Mouse (Mus musculus) cerebellum, adult 9-10 months (tissue): ENCODE results near the gene Gsta4.
"Not testable (repeated sequence)": the region's sequence is repeated elsewhere in the genome, so short reads cannot be mapped to it uniquely, and the experiment has no call there.

Experiments used
- DNase-seq: peaks from one replicate; pipeline ENCODE4 v3.0.0; 2022

Gsta4 gene

DNA sequence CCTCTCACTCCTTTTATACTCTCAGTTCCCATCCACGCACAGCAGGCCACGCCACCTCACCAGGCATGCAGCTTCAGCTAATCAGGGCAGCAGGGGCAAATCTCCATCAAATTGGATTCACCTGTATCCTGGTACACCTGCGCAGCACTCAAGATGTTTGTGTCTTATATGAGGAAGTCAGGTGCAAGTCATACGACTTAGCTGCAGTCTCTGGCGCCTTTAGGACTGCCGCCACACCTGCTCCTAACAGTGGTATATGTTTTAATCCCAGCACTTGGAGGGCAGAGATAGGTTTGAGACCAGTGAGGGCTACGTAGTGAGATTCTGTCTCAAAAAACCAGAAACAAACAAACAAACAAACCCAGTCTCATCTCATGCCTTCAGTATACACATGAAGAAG is at the start of gene Gsta4:
Gene Gsta4 (plus strand): TSS at position 301 of the 400 bp plus-strand sequence.
- not testable (repeated sequence) for DNase-seq

DNA sequence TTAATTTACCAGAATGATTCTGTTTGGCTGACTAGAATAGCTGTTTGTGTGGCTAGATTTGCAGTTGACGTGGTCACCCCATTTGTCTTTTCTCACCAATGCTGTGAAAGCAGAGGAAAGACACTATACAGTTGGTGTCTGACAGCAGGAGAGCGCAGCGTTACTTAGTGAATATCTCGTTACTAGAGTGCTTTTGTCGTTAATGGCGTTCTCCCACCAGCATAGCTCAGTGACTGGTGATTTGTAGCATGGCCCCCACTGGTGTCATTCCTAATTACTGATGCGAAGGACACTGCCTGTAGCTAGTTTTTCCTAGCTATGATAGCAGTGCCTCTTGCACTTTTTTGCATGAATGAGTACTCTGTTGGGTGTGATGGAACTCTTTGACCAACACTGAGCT is 46.9 kb upstream of the Gsta4 start:
- no peak for DNase-seq

DNA sequence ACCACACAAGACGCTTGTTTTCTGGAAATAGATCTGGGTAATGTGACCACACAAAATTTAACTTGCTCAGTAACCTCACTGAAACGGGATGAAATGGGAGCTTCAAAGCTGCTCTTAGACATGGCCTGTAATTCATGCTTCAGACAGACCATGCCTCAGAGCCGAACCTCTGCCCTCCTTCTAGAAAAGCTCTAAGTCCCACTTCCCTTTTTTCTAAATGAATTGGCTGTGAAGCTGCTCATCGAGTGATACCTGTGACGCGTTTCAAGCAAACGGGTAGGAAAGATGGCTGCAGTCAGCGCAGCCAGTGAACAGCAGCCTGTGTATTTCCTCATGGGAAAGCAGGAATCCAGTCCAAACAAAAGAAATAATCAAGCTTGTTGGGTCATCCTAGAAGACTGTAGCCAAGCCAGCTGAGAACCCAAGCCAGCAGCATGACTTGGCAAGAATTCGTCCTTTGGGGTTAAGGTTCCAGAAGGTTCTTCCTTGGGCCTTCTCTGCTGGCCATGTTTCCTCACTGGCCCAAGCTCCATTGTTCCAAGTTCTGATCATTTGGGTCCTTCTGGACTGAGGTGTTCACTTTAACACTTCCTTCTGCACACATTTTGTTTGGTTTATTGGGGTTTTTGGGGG is 44.4 kb upstream of the Gsta4 start:
- DNase-seq: no peak

DNA sequence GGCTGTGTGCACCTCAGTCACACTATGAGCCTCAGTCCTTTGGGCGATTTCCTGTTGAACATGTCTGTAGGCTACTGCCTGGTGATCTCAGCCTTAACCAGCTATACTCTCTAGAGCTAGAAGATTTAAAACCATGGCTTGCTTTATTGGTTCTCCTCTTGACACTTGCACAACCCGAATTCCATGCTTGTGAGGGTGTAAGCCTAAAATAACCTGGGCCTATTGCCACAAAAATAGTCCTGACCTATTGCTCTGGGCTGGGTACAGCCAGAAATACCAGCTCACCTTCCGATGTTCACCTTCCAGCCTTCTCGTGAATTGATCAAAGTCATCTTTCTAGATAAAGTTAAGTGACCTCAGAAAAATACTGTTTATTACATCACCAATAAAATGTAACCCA is 43.1 kb upstream of the Gsta4 start:
- no peak for DNase-seq

DNA sequence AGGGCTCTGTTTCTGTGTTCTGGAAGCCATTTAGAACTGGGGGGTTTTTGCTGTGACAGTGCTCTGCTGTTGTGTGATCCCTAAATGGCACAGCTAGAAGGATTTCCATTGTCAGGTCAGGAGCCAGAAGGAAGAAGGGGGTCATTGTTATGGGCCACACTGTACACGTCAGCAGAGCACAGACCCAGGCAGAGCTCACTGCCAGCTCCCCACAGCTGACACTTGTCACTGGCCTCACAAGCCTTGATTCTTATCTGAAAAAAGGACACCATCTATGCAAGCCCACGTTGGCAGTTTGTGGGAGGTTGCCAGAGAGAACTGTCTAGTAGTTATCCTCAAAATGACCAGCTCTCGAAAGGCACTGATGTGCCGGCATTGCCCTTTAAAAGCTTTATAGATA is 36.5 kb upstream of the Gsta4 start:
- DNase-seq: peak; percentile 11

DNA sequence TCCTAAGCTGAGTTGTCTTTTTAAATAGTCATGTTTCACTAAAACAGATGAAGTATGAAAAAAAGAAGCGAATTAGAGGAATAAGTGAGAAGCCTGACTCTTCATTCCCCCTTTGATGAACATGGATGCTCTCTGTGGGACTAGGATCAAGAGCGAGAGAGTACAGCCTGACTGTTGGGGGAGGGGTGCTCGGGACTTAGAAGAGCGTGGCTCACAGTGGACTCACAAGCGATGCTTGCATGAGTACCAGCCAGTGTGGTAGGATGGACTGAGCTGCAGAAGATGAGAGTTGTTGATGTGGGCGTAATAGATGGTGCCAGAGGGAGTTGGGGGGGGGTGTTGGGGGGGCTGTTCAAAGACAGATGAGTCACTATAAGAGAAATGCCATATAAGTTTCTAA is 35.9 kb upstream of the Gsta4 start:
- no peak for DNase-seq

DNA sequence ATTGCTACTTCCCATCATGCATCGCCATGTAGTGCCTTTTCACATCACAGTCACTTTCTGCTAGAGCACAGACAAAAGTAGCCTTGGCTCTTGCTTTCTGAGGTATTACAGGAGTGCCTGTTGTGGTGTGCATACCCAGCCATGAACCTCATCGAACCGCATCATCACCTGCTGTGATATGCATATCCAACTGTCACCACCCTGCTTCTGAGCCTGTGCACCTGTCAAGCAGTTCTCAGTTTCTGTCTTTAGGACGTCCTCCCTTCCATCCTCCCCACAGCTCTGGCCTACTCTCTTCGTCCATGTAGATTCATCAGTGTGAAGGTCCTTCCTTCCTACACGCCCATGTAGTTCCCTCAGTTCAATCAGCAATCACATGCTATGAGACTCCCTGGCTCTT is 34.4 kb upstream of the Gsta4 start:
- DNase-seq: no peak

DNA sequence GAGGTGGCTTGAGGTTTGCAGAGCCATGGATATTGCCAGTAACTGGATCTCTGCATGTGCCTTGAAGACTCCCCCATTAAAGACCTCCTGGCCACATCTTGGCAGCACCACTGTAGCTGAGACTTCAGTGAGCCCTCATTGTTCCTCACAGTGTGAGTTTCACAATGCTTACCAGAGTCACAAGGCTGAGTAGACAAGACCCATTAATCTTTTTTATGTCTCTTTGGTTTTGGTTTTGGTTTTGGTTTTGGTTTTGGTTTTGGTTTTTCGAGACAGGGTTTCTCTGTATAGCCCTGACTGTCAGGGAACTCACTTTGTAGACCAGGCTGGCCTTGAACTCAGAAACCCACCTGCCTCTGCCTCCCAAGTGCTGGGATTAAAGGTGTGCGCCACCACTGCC is 32.8 kb upstream of the Gsta4 start:
- DNase-seq: not testable (repeated sequence)

DNA sequence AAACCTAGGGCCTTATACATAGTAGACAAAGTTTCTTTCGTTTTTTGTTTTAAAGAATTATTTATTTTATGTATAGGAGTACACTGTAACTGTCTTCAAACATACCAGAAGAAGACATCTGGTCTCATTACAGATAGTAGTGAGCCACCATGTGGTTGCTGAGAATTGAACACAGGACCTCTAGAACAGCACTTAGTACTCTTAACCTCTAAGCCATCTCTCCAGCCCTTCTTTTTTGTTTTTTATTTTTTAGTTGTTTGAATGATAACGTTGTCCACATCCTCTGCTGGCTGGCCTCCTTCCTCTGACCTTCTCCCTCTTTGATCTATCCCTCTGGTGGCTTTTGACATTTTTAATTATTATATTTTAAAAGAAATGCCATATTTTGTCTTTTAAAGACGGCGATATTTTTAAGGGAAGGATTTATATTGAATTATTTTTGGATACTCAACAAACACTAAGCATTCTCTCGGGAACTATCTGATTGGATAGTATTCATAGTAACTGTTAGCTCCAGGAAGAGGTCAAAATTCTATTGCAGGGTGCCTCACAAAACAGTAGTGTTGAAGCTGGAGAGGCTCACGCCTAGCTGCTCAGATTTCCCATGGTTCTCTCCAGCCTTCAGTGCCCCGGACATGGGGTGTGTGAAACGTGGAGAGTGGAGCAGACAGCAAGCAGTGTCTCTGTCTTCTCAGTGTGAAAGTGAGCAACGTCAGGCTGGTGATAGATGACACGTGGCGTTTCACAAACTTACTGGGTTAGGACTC is 28.2 kb upstream of the Gsta4 start:
- DNase-seq: no peak

DNA sequence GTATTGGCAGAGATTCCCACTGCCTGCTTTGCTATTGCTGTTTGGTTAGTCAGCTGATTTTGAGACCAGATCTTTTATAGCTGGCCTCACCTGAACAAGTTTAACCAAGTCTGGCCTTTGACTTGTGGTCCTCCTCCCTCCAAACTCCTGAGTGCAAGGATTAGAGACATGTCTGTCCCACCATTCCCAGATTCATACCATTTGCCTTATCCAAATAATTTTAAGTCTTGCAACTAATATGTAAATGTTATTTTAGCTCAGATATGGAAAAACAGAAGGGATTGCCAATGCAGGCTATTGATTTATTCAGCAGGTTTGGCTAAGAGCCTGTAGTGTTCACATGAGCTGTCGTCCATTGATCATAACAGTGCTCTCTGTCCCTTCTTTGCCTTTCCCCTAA is 25.4 kb upstream of the Gsta4 start:
- no peak for DNase-seq

DNA sequence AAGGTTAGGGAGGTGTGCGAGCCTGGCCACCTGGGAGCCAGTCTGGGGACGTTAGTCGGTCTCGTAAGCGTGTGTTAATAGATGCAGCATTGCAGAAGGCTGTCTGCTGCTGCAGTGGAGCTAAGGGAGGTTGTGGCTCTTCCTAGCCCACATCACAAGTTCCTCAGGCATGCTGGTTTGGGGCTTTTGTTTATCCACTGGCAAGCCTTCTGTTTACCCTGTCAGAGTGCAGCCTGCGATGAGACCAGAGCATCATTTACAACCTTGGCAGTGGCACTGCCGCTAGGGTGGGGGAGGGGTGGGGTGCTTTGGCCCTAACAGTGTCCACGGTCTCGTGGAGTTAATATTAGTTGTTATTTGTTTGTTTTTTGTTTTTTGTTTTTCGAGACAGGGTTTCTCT is 19.3 kb upstream of the Gsta4 start:
- DNase-seq: no peak

DNA sequence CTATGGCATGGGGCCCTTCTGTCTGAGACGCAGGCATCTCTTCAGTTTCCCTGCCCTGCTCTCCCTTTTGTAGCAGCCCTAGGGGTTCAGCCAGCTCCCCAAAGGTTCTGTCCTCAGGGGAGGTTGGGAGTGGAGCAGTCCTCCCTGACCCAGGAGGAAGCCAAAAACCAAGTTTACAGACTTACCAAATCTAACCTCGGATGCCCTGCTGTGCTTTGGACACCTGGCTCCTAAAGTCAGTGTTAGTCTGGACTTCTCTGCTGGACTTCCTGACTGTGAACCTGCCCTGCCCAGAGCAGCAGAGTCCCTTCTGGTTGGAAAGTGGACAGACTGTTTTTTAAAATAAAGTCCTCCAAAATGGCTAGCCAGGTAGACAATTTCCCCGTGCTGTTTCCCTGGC is 17.8 kb upstream of the Gsta4 start:
- no peak for DNase-seq

DNA sequence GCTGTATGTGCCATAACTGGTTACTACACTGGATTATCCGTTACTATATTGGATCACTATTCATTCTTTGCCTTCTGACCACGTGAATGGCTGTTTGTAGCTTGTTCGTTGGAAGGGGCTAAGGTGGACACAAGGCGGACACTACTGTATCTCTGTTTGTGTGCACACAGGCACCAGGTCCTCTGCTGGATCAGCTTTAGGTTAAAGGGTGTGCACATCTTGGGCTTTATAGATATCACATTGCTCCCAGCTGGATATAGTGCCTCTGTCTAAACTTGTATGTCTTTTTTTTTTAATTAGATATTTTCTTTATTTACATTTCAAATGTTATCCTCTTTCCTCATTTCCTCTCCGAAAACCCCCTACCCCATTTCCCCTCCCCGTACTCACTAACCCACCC is 17.1 kb upstream of the Gsta4 start:
- DNase-seq: no peak

DNA sequence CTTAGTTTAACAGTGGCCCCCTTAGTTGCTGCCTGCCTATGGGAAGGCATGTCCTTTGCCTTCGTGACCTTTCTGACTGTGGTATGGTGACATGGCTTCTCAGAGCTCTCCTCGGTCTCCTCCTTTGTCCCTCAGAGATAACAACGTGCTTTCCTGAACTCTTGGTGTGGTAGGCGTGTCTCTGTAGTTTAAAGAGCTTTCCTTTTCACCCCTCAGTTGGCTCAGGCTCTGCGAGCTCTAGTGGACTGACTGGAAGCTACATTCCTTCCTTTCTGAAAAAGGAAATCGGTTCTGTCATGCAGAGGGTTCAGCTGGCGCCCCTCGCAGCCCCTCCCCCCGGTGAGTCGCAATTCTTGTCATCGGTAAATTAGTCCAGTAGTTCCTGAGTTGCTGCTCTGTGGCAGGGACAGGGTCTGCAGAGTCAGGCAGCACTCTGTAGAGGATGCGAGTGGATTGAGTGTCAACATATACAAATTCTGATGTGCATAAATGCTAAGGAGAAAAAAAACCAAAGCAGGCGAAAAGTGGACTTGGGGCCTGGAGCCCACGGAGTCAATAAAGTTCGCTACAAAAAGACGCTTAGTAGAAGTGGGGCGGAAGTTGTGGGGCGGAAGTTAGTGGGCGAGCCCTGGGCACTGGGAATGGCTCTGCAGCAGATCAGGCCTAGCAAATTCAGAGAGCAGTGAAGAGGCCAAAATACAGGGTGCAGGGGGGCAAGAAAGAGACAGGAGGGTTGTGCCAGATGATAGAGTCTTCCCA is 15.7 kb upstream of the Gsta4 start:
- no peak for DNase-seq

DNA sequence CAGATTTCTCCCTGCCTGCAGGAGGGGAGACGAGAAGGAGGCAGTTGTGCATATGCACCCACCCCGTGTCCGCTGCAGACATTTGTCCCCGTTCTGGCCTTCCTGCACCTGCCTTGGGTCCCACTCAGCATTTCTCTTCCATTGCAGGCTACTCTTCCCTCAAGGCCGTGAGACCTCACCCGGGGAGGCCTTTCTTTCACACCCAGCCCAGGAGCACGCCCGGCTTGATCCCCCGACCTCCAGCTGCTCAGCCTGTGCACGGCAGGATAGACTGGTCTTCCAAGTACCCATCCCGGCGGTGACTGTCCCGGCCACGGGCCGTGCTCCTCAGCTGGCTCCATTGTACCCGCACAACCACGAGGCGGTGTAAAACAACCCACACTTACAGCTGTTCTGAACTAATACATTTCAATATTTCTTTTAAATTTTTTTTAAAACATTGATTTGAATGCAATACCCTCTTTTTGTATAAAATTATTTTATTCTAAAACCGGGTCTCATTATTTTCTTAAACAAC is 15.1 kb upstream of the Gsta4 start:
- no peak for DNase-seq

DNA sequence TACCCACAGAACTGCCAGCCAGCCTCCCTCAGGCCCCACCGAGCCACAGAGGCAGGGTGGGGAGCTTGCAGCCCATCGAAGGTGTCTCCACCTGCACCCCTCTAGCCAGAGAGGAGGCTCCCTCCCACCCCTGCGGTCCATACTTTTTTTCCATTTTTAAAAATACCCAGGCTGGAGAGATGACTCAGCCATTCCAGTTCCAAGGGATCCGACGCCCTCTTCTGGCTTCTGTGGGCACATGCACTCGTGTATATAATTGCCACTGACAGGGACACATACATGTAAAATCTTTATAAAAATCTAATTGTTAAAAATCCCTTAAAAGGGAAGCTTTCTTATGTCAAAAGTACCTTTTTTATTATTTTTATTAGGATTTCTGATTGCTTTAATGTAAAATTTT is 13.7 kb upstream of the Gsta4 start:
- DNase-seq: no peak

DNA sequence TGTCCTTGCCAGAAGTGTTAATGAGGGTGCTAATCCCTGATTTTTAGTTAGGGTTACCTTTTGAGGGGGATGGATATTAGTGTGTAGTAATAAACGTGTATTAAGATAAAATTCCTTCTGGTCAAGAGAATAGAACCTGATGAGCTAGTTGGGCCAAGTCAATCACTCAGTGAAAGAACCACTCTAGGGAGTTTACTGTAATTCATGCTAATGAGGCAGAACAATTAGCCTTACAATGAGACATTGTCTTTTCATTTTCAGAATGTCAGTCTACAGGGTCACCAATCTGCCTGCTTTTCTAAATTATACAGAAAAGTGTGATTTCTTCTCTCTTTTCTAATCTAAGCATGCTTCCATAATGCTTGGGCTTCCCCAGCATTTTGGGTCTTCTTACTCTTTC is 8.6 kb upstream of the Gsta4 start:
- no peak for DNase-seq

DNA sequence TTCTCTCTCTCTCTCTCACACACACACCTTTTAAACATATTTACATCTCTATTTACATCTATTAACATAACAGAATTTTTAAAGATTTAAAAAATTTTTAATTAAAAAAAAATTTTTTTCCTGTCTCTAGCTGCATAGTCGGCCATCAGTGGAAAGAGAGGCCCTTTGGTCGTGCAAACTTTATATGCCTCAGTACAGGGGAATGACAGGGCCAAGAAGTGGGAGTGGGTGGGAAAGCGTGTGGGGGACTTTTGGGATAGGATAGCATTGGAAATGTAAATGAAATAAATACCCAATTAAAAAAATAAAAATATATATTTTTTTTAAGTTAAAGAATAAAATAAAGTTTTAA is 7.7 kb upstream of the Gsta4 start:
- DNase-seq: not testable (repeated sequence)

DNA sequence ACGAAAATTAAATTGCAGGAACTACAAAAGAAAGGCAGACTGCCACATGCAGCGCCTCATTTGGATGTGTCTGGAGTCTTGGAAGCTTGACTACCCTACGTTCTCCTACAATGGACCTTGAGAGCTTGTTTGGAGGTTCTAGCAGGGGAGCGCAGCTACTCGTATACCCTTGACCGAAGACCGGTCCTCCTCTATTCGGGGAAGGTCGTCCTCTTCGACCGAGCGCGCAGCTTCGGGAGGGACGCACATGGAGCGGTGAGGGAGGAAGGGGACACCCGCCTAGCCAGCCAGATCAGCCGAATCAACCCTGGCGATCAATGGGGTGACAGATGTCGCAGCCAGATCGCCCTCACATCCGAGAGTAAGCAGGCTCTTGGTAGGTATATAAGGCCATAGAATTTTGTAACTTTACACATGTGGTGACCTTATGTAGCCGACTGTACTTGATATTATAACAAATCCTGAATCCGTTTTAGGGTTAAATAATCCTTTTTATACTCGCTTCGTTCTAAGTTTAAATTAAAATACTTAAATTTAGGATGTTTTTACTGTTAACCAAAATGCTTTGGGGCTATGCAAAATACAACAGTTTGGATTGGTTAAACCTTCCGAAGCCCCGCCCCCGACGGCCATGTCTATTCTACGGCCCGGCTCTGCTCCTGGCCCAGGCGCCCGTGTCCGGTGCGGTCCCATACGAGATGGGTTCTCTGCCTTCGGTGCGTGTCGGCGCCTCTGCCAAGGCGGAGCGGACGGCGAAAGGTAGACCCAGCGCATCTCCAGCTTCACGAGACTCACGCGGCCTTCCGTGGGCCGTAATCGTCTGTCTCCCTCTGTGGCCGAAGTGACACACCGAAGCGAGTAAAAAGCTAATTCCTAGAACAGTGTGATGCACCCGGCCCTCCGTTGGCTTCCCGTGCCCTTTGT is 7.0 kb upstream of the Gsta4 start:
- DNase-seq: peak; percentile 97

DNA sequence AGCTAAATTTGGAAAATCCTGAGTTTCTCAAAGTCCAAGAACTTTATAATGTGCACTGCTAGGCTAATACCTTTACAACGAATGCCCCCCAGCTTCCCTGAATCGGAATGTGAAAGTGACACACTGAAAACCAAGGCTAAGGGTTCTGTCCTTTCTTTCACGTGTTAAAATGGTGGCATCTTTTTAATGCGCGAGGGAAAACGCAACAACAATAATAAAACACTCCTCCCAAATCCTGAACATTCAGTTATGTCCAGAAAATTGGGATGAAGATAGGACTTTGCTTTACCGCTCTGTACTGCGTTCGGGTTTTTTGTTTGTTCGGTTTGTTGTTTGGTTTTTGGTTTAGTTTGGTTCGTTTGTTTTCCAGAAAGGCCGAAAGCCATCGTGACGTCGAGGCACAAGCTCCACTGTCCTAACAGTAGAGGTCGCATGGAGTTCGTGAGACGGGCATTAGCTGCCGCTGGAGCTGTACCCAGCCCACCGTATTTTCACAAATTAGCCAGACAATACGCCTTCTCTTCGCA is 6.3 kb upstream of the Gsta4 start:
- DNase-seq: peak; percentile 74

DNA sequence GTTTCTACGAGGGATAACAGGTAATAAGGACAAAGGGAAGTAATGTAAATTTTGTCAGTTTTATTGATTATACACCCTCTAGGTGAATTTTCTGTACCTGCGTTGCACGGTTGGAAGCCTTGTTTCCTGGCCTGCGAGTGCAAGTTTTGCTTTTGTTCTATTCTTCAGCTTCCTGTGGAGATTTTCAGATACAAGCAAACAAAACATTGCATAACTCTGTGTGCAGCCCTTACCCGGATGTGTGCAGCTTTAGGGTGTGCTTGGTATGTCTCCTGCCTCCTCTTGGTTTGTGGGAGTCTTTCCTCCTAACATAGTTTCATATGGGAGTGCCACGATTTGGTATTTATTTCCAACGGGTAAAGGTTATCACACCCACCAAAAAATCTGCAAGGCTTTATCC is 5.7 kb upstream of the Gsta4 start:
- peak; percentile 48 for DNase-seq

DNA sequence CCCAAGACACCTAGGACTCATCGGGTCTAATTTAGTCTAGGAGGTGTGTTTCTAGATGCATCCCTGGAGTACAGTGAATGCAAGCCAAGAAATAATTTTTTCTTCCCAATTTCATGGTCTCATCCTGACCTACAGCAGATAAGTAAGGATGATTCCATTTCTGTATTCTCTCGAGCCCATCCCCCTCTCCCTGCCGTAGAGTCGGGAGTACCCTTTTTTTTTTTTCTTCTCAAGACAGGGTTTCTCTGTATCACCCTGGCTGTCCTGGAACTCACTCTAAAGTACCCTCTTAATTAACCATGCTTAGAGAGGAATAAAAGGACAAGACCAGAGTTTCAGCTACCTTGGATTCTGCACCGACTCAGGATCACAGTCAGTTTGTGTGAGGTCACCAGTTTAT is 4.4 kb upstream of the Gsta4 start:
- DNase-seq: no peak

DNA sequence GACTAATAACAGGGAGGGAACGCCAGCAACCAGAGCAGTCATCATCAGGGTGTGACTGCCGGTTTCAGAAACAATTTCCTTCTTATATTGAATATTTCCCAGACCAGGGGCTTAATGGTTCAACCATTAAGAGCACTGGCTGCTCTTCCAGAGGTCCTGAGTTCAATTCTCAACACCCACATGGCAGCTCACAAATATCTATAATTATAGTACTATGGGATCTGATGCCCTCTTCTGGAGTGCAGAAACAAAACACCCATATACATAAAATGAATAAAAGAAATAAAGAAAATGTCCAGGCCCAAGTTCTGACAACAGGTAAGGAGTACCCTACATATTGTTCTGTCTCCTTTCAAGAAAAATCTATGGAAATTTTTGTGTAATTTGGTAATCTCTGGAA is 3.5 kb upstream of the Gsta4 start:
- no peak for DNase-seq
